Mouse (Mus musculus) cerebellum, adult (tissue): ENCODE data around the gene Ifi27.
A peak's percentile ranks its signal among the peaks of the same experiment; 100 is the strongest.
"Not testable (repeated sequence)": the region's sequence is repeated elsewhere in the genome, so short reads cannot be mapped to it uniquely, and the experiment has no call there.

ENCODE experiments used
- ATAC-seq: cut with Nextera tagmentation; 2 replicates; pipeline ENCODE4 v1.9.2; 2017; ENCODE audit warnings: mild to moderate bottlenecking, moderate library complexity, mixed read lengths; ENCODE audit not compliant: insufficient number of reproducible peaks, low FRiP score, low TSS enrichment

Ifi27 gene

DNA sequence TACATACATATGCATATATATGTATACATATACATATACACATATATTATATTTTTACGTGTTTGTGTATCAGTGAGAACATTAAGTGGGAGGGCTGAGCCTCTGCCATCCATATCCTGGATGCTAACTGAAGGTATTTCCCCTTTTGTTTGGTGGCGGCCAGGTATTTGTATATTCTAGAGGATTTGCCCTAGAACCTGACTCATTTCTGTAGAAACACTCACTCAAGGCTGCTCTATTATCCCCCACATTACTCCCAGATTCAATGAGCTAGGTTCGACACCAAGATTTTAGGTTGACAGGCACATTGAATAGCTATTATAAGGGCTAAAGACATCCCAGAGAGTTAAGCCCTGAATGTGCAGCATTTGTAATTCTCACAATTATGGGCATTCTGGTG is 11.0 kb downstream of the Ifi27 start:
- no peak for ATAC-seq

DNA sequence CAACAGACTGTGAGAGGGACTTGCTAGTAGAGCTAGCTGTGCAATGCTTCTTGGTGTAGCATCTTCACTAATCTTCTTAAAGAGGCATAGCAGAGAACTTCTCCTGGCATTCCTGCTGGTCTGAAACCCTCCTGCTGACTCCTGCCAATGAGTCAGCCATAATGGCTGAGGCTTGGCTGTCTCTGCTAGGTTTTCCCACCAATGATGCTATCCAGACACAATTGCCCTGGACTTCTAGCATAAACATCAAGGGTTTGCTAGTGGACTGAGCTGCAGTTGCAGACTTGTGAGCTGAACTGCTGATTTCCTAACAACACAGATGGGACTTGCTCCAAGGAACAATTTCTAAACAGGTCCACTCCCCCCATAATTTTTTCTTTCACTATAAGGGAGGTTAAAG is 19.4 kb downstream of the Ifi27 start:
- no peak for ATAC-seq

DNA sequence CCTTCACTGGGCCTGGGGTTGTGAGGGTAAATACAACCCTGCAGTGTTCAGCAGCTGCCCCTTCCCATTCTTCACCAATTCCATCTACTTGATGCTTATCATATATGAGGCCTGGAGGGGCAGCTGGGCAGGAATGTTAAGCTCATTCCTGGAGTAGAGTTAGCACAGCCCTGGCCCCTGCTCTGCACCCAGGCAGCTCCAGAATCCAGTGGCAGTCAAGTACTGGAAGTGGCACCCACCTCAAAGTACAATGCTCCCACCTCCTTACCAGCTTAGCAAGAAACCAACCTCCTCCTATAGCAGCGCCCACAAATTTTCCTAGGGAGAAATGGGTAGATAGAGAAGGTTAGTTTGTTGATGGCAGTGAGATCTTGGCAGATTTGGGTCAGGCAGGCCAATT is 22.7 kb downstream of the Ifi27 start:
- ATAC-seq = not testable (repeated sequence)

DNA sequence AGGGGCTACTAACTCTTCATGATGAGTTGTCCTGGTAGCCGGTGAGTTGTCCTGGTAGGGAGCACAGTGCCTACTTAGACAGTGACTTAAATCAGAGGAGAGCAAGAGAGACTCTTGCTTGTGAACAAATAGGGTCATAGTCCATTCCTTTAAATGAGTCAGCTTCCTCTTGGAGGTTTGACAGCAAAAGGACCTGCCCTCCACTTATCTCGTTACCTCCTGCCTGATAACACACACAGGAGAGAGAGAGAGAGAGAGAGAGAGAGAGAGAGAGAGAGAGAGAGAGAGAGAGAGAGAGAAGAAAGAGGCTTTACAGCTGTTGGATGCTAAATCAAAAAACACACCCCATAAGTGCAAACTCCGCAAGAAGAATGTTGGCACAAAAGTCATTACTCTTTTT is 23.1 kb downstream of the Ifi27 start, which contains the start of gene Ifi27l2b:
Gene Ifi27l2b, minus strand, starts transcription at position 84 of the 400 bp plus-strand sequence.
- no peak for ATAC-seq

DNA sequence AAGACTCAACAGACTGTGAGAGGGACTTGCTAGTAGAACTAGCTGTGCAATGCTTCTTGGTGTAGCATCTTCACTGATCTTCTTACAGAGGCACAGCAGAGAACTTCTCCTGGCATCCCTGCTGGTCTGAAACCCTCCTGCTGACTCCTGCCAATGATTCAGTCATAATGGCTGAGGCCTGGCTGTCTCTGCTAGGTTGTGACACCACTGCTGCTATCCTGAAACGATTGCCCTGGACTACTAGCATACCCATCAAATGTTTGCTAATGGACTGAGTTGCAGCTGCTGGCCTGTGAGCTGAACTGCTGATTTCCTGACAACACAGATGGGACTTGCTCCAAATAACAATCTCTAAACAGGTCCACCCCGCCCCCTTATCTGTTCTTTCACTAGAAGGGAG is 40.5 kb downstream of the Ifi27 start:
- ATAC-seq = no peak

DNA sequence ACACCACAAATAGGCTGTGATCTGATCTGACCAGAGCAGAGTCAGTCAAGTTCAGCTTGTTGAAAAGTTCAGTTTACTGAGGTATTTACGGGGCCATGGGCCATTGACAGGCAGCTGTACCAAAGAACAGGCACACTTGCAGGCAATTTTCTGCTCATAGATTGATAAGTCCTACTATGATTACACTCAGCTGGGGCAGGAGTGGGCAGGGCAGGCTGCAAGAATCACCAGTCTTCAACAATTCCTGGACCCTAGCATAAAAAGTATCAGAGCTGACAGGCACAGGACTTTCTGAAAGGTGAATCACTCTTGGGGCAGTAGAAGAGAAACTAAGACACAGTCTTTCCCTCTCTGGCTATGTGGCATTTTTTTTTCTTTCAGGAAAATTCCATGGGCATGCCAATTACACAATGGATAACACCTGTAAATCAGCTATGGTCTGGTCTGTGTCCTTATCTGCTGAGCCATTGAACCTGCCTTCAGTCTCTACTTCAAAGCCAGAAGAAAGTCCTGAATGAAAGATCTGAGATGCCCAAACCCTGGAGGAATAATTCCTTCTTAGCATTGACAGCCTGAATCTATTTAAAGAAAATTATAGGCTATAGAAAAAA is 42.9 kb downstream of the Ifi27 start:
- no peak for ATAC-seq

DNA sequence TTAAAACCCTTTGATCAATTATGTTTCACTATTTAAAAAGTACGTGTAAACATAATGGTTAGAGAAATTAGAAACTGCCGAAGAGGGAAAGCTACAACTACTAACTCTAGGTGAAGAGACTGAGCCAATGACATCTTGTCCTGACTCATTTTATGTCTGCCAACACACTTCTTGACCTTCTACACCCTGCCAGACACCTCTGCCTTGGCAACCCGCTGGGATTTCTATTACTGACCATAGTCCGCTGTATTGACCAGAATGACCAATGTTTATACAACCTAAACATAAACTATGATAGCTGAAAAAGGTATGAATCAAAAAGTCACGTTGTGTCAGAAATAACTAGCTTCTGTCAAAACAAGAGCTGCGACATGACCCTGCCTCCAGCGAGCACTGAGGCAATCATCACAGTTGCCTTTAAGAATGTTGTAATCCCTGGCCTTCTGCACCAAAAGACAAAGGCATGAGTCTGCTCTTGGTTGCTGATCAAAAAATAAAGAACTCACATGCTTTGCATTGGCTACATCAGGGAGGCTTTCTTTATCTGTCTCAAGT is 43.5 kb downstream of the Ifi27 start:
- no peak for ATAC-seq

DNA sequence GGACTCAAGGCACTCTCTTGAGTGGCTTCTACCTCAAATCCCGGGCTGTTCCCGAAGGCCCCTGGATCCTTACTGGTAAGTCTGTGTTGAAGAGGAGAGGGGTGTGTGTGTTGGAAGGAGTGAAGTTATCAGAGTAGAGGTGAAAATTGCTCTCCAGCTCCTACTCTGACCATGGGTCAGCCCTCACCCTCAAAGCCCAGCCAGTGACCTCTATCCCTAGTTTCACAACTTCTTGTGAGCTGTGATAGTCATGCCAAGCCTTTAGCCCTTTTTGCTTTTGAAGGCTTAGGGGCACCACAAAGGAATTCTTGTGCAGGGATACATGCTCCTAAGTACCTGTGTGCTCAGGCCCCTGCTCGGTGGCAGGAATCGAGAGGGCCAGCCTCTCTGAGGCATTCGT is 47.7 kb downstream of the Ifi27 start:
- no peak for ATAC-seq

DNA sequence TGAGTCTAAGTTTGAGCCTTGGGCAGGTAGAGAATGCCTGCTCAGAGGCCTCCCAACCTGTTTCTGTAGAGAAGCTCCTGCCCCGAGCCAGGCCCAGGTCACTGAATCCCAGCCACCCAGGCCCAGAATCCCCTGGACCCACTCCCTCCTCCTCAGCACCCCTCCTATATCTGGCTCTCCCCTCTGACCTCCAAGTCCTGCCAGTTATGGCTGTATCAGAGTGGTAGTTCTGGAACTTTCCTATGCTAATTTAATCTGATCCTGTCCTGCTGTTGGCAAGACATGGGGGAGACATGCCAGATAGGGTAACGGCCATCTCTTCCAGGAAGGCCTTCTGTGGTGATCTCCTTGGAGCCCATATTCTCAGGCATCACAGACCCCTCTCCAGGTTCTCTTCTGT is 48.8 kb downstream of the Ifi27 start:
- no peak for ATAC-seq

DNA sequence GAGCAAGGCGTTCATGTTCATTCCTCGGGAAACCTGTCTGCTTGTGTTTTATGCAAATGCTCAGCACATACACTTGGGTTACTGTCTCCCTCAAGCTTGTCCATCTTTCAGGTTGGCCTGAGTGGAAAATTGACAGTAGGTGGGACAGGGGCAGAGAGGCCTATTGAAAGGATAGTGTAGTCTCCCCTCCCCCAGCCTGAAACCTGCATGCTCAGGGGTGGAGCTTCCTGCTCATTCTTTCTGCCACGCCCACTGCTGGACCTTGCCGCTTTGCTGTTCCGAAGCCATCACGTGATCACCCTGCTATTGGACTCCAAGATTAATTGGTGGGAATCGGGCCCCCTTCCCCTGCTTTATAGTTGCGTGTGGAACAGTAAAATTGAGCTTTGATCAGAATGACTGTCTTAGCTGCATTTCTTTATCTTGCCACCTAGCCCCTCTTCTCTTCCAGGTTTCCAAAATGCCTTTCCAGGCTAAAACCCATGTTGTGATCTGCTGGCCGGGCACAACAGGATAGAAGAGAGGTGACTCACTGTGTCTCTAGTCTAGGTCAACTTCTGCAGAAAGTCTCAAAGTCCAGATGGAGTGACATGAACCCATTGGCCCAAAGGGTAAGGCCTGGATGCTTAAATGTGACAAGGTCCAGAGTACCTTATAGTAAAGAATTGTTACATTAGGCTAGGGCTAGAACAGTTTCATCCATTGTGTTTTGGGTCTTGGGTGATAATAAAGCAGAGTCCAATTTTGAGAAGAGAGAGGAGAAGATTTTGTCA is 50.4 kb downstream of the Ifi27 start:
- not testable (repeated sequence) for ATAC-seq

DNA sequence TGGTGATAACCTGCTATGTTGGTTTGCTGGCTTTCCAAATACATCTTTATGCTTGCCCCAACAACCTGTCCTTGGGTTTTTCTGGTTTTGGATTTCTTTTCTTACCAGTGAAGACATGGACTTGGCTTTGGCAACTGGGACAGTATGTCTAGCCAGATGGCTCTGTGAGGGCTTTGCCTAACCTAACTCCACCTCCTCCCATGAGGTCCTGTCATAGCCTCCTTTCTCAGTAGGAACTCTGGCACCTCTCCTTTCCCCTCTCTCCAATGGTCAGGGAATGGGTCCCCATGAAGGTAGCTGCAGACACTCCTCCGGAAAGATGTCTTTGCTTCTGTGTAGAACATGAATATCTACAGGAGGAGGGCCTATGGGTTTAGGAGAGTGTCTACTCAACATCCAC is 52.7 kb downstream of the Ifi27 start:
- ATAC-seq = peak; percentile 74

DNA sequence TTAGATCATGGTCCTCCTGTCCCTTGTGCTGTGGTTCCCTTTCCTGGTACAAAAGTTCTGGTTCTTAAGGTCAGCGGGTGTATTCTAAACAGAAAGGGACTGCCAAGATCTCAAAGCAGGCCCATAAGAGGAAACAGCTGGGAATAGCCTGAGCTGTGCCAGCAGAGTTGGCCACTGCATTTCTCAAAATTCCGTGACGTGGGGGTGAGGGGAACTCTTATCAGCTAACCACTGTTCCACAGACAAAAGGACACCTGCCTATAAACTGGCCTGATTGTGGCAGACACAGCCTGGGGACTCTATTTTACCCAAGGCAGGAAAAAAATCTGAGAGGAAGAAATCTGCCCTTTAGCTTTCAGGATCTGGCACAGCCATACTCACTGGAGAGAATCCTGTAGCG is 53.3 kb downstream of the Ifi27 start:
- no peak for ATAC-seq

DNA sequence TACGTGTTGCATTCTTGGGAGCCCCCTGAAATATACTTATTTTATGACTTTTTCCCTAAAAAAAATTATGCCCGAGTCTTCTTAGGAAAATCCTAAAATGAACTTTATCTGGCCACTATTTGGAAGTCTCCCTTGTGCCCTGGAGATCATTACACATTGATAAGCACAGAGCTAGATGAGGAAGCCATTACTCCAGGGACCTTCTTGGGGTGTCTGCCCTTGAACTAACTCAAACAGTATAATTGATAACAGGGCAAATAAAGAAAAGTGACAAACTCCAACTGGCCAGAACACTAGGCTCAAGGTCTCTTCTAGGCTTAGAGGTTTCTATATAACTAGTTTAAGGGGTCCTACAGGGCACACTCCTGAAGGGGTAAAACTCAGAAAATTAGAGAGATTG is 53.7 kb downstream of the Ifi27 start:
- ATAC-seq = no peak
